Mouse (Mus musculus): ENCODE measurements around the gene Ttc22. TPM values are rescaled to one million over a fixed set of nuclear protein-coding genes. Genes with fewer than 3 reads are reported as not detected.

Ttc22 gene
- 1 to 10 TPM in 1 of 2 experiments, under 1 TPM in 1; 0.28 to 1.2 TPM for total RNA-seq (2021)
- long read RNA-seq, experiment 1, partial matches to known transcripts: 0 of 1 reads
- long read RNA-seq, experiment 1, other reads (novel, unspliced or antisense): 1 of 1 reads
- long read RNA-seq, experiment 2: 0 reads

DNA sequence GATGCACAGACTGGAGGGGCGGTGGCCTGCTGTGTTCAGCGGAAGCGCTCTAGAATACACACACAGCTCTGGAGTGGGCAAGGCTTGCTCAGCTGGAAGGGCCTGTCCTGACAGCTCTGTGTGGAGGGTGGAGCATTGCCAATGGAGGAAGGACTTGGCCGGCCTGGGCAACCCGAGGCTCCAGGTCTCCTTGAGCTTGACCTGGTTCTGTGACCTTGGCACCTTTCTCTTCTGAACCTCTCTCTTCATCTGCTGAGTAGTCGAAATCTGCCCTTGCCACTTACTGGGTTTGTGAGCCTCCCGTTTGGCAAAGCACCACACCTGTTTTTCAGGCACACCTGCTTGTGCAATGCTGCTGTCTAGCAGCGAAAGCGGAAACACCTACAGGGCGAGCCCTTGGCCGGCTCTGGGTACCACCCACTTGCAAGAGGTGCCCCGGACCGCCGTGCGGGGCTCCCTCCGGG, at the start of gene Ttc22:
Gene Ttc22 (plus strand): TSS at position 403 of the 464 bp plus-strand sequence.
- no peak for DNase-seq (ENCODE audit: low spot score in 2 of 2)

DNA sequence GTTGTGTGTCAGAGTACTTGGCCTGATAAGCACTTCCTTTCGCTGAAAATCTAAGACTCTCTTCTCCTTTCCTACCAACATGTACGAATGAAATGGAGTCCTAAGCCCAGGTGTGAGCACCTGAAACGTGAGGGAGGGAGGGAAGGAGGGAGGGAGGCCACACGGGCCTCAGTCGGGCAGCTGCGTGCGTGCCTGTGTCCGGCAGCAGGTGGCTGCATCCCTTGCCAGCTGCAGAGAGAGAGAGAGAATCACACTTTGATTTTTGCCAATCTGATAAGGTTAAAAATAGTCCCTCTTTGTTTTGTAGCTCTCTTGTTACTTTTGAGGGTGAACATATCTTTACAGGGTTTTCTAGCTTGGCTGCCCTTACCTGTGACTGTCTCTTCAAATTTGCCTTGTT, 47.2 kb upstream of the Ttc22 start:
- no peak for DNase-seq (ENCODE audit: low spot score in 2 of 2)

DNA sequence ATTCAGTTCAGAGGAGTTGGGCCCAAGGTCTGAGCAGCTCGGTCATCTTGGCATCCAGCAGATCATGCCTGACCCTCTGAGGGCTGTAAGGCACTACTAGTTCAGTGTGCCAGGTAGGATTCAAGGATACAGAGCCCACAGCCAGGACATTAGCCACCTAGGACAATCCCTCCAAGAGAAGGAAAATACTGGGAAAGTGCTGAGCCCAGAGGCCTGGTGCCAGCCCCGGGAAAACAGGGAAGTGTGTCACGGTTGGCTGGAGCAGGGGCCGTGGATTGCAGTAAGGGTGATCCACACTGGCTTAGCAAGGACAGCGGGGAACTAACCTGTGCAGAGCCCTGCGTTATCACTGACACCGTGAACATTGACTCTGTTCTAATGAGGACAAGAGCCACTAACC, 44.7 kb upstream of the Ttc22 start:
- no peak for DNase-seq (ENCODE audit: low spot score in 2 of 2)

DNA sequence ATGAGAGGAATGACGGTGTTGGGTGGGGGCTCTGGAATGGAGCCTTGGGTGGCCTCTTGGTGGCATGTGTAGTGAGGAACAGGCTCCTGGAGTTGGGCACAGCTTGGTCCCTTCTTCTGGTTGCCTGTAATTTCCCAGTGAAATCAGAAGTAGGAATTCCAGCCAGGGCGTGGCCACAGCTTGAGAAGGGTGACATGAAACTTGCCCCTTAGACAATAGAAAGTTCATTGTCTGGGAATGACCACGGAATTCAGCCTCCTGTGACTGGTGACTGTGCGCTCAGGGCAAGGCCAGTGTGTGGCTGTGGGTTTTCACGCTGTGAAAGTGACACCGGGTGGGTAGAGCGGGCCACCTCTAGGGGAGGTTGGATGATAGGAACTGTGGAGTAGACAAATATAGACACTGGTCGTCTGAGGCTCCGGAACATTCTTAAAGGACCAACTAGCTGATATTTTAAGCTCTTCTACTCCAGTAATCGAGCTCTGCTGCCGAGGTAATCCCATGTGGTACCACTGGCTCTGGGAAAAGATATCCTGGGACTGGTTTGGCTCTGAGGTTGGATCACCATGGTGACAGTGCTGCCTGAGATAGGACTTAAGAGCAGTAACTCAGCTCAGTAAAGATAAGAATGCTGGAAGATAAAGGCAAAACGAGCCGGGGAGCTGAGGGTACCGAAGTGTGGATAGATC, 40.9 kb upstream of the Ttc22 start:
- no peak for DNase-seq (ENCODE audit: low spot score in 2 of 2)

DNA sequence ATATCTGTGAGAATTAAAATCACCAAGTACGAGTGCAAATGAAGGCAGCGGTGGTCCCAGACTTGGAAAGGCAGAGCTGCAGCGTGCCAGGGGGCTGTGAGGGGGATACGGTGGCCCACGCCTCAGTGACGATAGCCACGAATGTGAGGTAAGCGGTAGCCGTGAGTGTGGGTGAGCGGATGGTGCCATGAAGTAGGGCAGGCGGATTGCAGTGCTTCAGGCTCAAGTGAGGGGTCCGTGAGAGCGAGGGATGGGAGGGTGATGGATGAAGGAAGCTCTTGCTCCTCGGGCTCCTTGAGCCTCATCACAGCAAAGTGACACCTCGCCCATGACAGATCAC, 40.4 kb upstream of the Ttc22 start:
- DNase-seq (ENCODE audit: low spot score in 2 of 2): no peak

DNA sequence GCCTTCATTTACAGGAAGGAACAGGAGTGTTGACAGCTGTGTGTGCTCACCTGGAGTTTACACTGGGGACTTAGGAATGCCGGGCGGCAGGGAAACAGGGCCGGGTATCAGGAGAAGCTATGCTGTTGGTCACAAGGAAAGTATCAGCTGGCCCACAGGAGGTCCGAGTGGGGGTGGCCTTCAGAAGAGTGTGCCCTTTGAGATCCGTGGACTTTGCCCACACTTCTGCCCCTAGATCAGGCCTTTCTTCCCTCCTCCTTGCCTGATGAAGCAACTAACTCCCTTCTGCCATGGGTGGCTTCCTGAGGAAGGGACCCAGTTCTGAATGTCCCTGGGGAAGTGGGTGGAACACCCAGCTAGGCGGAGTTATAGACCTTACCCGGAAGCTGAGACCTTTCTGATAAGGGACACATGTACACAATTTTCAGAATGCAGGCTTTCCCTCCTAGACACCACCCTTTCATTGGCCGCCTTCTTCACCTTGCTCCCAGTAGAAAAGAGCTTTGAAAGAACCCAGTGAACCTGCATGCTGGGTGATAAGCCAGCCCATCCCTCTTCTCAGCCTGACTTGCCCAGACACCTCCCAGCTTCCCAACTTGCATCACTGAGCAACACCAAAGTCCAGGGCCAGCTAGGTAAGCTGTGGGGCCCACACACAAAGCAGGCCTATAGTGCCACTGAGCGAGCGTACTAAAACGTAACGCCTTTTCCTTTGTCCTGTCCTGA, 39.6 kb upstream of the Ttc22 start:
- DNase-seq (ENCODE audit: low spot score in 2 of 2): no peak

DNA sequence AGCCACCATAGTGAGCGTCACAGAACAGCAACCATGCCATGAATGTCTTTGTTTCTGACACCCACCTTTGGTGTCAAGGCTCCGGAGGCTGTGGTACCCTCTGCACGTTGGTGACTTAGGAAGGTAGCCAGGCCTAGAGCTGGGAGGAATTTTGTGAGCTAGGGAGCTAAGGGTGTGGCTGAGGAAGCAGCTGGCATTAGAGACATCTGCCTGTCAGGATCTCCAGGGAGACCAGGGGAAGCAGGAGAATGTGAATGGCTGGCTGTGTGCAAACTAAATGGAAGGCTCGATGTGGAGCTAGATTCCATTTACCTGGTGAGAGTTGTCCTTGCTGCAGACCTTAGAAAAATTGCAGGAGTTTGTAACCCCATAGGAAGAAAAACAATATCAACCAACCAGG, 37.6 kb upstream of the Ttc22 start:
- no peak for DNase-seq (ENCODE audit: low spot score in 2 of 2)

DNA sequence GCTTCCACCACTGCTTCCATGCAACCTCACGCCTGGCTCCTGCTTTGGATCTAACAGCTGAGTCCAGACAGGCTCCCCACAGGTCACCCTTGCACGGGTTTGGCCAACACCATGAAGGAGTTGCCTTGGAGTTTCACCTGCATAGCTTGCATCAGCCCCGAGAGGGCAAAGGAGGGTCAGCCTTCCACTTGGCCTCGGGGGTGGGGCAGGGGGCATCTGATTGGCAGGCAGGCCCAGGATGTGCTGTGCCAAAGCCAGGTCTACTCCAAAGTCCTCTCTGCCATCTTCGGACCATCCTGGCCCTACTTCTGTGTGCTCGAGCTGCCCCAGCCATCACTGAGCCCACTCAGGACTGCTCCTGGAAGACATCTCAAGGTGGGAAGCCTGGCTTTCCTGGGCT, 35.2 kb upstream of the Ttc22 start:
- no peak for DNase-seq (ENCODE audit: low spot score in 2 of 2)

DNA sequence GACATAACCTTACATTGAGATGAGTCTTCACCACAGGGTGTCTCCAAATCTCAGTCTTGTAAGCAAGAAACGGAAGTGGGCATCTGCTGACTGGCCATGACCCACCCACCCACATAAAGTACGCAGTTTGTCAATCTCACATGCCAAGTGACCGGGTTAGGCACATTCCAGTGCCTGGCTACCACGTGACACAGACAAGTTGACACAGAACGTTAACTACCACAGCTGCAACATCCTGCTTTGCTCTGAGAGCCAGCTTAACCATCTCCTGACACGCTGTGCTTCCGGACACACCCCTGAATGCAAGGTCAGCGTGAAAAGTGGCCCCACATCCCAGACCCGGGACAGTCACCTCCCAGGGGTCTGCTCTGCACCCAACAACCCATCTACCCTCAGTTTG, 32.1 kb upstream of the Ttc22 start:
- DNase-seq (ENCODE audit: low spot score in 2 of 2): no peak

DNA sequence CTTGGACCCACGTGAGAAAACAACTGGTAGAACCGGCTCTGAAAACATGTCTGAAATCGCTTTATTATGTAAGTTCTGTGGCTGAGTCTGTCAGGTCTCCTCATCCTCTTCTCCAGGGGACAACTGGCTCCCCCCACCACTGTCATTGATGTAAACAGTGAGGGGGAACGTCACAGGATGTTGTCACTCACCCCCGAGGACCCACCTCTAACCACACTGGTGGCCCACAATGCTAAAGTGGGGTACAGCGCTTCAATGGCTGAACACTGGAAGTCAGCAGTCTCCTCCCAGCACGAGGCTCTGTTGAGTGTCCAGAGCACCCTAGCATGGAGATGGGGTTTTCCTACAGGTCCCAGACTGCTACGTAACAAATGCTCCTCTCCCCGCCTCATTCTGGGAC, 31.4 kb upstream of the Ttc22 start:
- DNase-seq (ENCODE audit: low spot score in 2 of 2): no peak

DNA sequence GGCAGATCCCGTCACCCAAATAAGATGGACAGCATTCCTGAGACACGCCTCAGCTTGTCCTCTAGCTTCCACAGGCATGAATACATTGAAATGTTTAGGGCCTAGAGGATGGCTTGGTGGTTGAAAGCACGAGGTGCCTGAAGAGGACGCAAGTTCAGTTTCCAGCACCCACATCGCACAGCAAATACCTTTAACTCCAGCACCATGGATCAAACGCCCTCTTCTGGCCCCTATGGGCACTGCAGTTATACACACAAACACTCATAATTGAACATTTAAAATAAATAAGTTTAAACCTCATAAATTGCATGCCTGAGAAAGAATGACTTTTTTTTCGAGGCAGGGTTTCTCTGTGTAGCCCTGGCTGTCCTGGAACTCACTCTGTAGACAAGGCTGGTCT, 28.6 kb upstream of the Ttc22 start:
- DNase-seq (ENCODE audit: low spot score in 2 of 2): no peak

DNA sequence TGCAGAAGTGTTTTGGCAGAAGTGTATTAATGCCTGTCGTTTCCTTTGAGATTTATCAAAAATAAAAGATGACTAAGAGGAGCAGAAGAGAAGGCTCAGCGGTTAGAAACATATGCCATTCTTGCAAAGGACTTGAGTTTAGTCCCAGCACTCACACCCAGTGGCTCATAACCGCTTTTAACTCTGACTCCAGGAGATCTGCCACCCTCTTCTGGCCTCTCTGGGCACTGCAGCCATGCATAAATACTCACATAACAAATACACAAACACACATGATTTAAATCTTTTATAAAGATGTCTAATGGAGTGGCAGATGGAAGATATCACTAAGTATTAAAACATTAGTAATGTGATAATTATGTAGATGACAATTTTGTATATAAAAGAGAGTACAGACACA, 26.0 kb upstream of the Ttc22 start:
- DNase-seq (ENCODE audit: low spot score in 2 of 2): no peak

DNA sequence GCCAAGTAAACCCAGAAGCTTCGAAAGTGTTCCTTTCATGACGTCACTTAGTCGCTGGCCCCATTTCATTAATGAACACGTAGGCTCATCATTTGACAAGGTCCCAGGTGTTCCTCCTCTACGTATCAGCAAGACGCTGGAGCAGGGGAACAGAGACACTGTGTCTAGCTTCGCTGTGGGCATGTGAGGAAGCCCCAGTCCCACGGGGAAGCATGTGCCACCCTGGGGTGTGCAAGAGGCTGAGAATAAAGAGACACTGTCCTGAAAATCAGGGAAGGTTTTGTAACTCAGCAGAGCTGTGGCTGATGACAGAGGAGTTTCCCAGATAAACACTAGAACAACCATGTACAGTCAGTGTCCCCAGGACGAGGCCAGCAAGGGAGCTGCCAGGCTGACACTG, 25.2 kb upstream of the Ttc22 start:
- no peak for DNase-seq (ENCODE audit: low spot score in 2 of 2)

DNA sequence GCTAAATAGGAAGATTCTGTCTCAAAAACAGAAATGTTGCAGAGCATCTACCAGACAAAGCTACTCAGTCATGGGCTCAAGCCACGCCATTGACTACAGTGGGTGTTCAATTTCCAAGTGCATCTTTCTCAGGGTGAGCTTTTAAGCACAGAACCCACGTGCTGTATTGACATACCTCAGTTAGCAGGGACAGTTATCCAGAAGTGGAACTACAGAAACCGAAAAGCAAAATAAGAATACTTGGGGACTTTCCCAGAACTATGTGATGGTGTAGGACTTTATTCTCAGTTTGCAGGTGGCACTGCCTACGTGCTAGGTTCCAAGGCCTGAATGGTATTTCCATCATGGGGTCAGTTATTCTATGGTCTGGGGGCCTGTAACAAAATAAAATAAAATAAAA, 24.5 kb upstream of the Ttc22 start:
- DNase-seq (ENCODE audit: low spot score in 2 of 2): no peak

DNA sequence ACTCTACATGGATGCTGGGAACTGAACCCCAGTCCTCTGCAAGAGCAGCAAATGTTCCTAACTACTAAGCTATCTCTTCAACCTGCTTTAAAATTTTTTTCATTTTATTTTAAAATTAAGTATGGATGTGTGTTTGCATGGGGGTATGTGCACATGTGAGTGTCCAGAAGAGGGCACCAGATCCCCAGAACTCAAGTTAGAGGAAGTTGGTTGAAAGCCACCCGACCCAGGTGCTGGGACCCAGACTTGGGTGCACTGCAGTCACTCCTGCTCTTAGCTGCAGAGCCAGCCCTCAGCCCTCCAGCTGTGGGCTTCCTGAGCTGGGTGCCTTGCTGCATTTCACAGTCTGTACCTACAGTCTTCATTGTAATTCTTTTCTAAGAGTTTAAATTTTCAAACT, 22.8 kb upstream of the Ttc22 start:
- no peak for DNase-seq (ENCODE audit: low spot score in 2 of 2)

DNA sequence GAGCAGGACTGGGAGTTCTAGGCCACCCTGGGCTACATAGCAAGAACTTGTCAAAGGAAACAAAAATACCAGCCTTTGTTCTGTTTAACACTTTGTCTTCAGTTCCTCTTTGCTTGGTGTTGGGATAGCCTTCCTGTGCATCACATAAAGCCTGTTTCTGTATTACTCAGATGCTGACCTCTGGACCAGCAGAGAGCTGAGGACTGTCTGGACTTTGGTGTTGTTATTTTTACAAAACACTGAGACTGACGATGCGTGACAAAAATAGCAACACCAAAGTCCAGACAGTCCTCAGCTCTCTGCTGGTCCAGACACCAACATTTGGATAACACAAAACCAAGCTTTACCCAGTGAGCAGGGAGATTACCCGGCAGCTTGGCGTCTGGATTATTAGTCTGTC, 21.5 kb upstream of the Ttc22 start:
- DNase-seq (ENCODE audit: low spot score in 2 of 2): no peak

DNA sequence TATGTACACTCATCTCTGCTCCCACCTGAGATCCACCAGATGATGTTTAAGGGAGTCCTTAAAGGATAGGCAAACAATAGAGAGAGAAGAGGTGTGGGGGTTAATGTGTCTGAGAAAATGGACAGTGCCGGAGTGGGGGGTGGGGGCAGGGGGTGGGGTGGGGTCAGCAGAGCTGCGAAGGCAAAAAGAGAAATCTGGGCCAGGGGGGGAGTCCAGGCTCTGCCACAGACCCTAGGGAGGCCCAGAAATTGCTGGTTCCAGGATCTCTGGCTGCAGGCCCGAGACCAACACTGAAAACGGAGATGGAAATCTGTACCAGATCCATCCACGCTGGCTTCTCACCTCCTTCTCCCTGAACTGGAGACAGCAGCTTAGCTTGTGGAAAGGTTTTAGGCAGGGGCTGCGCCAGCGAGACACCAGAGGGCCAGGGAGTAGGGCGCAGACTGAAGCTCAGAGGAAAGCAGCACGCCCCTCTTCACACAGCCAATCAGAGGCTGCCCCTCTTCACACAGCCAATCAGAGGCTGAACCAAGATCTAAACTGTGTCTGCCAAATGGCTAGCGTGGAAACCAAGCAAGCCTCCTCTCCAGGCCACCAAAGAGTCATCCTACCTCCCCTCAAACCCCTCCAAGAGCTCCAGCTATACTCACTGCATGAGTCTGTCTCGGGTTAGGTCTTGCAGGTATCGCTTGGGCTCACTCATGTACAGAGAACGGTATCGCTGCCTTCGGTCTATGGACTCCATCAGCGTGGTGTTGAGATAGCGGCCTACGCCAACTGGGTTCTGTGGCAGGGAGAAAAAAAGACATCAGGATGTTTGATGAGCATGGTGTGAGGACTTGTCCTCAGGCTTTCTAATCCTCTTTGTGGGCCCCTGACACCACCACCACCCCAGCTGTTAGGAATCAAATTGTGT, 15.3 kb upstream of the Ttc22 start:
- DNase-seq (ENCODE audit: low spot score in 2 of 2): no peak

DNA sequence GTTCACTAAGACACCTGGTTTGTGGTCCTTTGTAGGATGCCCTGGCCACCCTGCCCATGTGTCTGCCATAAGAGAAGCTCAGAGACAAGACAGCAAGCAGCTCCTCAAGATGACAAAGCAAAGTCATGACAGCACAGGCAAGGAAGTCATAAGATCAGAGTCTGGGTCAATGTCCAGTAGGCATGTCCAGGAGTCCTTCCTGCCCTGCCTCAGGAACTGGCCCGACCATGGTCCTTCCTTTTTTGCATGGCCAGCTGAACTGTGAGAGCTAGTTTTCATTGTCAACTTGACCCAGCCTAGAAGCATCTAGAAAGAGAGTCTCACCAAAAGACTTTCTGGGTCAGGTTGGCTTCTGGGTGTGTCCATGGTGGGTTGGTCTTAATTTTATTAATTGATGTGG, 14.3 kb upstream of the Ttc22 start:
- DNase-seq (ENCODE audit: low spot score in 2 of 2): no peak

DNA sequence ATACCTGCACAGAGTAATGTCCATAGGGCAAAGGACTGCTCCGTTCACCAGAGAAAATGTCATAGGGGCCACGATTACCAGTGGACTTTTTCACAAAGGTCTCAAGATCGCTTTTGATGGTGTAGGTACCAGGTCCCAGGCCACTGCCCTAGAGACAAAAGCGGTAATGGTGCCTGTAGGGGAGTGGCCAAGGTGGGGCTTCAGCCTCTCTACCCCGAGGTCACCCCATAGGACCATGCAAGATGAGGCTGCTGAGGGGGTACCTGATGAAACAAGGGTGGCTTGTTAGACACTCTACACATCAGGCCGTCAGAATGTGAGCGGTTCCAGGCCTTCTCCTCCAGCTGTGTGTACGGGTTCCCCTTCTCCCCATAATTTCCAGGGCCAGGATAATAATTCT, 9.1 kb upstream of the Ttc22 start:
- no peak for DNase-seq (ENCODE audit: low spot score in 2 of 2)

DNA sequence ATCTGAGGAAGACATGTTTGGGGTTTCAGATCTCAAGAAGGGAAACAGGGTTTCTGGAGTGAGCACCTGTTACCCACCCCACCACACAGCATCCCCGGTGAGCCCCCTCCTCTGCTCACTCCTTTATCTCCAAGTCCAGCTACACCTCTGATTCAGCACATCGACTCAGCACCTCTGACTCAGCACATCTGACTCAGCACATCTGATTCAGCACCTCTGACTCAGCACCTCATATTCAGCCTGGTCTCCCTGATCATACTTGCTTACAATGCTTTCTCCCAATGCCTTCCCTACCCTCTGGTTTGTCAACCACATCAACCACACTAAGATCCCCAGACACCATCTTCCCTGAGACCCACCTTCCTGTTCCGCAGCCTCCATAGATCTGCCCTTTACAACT, 8.7 kb upstream of the Ttc22 start:
- no peak for DNase-seq (ENCODE audit: low spot score in 2 of 2)

DNA sequence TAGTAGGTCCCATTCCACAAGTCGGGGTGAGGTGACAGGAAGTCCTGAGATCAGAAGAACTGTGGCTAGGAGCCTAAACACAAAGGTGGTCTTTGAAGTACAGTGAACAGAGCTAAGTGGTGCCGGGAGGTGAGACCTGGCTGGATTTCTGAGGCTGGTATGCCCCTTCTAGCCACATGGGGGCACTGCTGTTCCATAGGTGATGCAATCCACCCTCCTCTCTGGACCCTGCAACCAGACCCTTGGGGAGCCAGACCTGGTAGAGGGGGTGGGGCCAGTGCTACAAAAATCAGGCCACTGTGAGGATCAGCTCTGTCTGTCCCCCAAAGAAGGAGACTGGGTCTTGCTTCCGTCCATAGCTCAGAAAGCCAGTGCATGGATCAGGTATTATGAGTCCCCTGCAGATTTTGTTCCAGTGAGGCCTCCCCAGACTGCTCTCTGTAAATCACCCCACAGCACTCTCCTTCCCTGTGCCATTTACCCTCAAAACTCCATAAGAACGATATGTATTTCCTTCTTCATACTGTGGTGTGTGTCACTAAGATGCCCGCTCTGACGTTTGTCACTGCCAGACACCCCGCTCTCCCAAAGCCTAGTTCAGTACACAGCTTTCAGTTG, 7.9 kb upstream of the Ttc22 start:
- DNase-seq (ENCODE audit: low spot score in 2 of 2): peak in 1 of 2 experiments; percentile 45
